Mouse (Mus musculus) activated CD4-positive, CD25-positive, alpha-beta regulatory T cell, adult 9 weeks (primary cell): ENCODE measurements around the gene Ptprj. TPM values are rescaled to one million over a fixed set of nuclear protein-coding genes. Genes with fewer than 3 reads are reported as not detected.

Experiments
- polyA plus RNA-seq: library from polyadenylated mRNA; unstranded; fragments of 100-300 nt; shearing (Covaris generic); gene quantifications from one replicate; pipeline ENCODE4 v1.2.1, GENCODE M21; 2017

The Ptprj gene
- 2.4 TPM for polyA plus RNA-seq

DNA sequence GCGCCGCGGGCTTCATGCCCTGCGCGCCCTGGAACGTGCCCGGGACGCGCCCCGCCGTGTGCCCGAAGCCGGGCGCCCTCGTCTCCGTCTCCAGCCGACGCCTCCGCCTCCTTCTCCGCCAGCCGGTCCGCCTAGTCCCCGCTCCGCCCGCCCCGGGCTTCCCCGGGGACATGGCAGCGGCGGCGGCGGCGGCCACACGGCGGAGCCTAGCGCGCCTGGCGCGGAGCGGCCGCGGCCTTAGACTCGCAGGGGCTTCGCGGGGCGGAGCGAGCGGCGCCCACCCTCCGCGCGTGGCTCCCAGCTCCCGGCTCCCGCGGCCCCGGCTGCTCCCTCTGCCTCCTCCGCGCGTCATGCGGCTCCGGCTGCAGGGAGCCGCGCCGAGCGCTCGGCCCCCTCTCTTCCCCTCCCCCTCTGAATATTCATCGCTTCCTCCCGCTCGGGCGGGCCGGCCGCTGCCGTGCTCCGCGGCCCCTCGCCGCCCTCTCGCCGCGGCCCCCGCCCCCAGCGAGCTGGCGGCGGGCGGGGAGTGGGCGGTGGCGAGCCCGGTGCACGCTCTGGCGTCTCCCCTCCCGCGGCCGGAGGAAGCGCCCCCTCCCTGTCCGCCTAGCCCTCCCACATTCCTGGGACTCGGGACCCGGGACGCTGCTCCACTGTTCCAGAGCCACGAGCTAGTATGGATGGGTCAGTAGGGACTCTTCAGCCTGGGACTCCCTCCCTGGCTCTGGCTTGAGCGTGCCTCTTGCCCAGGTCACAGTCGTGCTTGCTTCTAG is at the start of gene Ptprj:
Ptprj (minus strand) TSS at position 412 of the 770 bp plus-strand sequence.

DNA sequence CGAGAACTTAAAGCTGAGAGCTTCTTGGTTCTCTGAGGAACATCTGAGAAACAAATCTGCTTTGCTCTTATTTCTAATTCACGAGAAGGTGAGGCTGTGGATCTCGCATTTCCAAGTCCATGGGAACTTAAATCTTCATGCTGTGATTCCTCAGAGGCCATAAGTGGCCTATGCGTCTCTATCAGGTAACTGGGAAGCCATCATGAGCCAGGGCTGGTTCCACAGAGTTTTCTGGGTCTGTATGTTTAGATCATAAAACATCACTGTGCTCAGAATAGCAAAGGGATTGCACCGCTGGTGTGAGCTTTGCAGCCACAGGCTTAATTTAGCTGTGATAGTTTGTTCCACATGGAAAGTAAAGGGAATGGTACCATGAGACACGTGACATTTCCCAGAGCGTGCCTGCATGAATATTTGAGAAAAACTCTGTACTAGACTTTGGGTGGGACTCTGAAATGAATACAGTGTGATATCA is 181.8 kb downstream of the Ptprj start, which contains the start of gene Olfr1274-ps:
Olfr1274-ps (plus strand) TSS at position 51 of the 475 bp plus-strand sequence.

Other genes with a start within 250 kb of the Ptprj start
- gene Olfr1274-ps, start 182.0 kb downstream of the Ptprj start, polyA plus RNA-seq: not detected
- gene Nup160, start 96.6 kb upstream of the Ptprj start, polyA plus RNA-seq: 45.3 TPM
- gene Fnbp4, start 164.7 kb upstream of the Ptprj start, polyA plus RNA-seq: 79.2 TPM
- not detected for gene Agbl2, start 202.1 kb upstream of the Ptprj start, polyA plus RNA-seq